ENCODE assay signal across 12 mouse cellular contexts in the genomic region with DNA sequence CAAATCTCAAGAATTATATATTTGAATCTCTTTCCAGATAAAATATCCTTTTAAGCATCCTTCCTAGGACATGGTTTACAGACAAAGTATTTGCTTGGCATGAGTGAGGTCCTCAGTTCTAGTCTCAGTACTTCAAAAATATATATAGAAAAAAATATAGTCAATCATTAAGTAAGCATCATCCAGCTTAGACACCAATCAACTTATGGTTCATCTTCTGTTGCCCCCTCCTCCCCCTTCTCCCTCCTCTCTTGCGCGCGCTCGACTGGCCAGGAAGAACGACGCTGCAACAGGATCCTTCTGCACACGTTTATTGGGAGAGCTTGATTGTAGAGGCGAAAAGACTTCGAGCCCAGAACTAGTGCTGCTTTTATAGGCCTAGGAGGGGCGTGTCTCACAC. TPM values are rescaled to one million over a fixed set of nuclear protein-coding genes. Genes with fewer than 3 reads are reported as not detected.
"Had no signal": no experiment of that assay in that cellular context is flagged by ENCODE, and none has a peak within 500 bp of the region (broad histone marks: within the 10 kb centered on the region; RNA-seq: fewer than 3 reads in every experiment).

No protein-coding gene starts in this region.

RNA-seq across cellular contexts. Expression of a gene that starts 15.2 kb away (rescaled TPM):
- total RNA-seq: common myeloid progenitor, adult 5-6 weeks; forebrain, postnatal 0 days; granulocyte monocyte progenitor cell, adult 5-6 weeks had no signal
- polyA plus RNA-seq: embryonic facial prominence, embryonic 10.5 days; embryonic facial prominence, embryonic 11.5 days; erythroblast, embryonic 14.5 days; forebrain, embryonic 10.5 days; forebrain, embryonic 11.5 days; forebrain, embryonic 12.5 days; forebrain, embryonic 13.5 days; forebrain, embryonic 14.5 days; heart, embryonic 10.5 days had no signal
